Mouse (Mus musculus) lung, adult 2 months (tissue): Measurements from ENCODE around the gene Dcp1a.

Source experiments
- CTCF ChIP-seq: fragments of 200-500 bp; IDR thresholded peaks from 2 replicates; pipeline ENCODE4 v1.5.1; 2011; ENCODE audit warnings: mild to moderate bottlenecking, low read length, control low read depth; ENCODE audit not compliant: insufficient read depth
- POLR2A ChIP-seq: fragments of 200-500 bp; IDR thresholded peaks from 2 replicates; pipeline ENCODE4 v1.6.1; 2011; ENCODE audit warnings: low read depth, mild to moderate bottlenecking, control low read depth, low read length, borderline replicate concordance; ENCODE audit errors: extremely low read depth

DNA sequence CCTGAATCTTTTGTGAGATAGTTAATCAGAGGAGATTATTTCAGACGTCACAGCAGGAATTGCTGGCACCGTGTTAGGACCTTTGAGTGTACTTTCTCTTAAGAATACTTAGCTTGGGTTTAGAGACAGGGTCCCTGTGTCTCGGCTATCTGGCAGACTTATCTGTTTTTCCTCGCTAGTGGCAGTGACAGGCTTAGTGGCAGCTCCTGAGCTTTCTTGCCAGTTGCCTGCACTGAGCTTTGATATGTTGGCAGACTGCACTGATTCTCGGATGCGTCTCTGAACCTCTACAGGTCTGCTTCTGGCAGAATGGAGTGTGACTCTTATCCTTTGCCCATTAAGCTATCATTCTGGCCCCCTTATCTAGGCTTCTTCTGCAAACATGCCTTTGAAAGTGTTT lies 15.7 kb downstream of the Dcp1a start:
- TF ChIP-seq CTCF (no peak), POLR2A (no peak)
